Mouse (Mus musculus): ENCODE results near the gene Phactr2. TPM values are rescaled to one million over a fixed set of nuclear protein-coding genes. Genes with fewer than 3 reads are reported as not detected.
A peak's percentile ranks its signal among the peaks of the same experiment; 100 is the strongest.
"Not testable (repeated sequence)": the region's sequence is repeated elsewhere in the genome, so short reads cannot be mapped to it uniquely, and the experiment has no call there.

The Phactr2 gene
- total RNA-seq (2021), result 10 to 100 TPM; 13.3 to 15.6 TPM
- long read RNA-seq, experiment 1, partial matches to known transcripts, result 2 of 3 reads
- long read RNA-seq, experiment 1, other reads (novel, unspliced or antisense), result 1 of 3 reads
- long read RNA-seq, experiment 2, partial matches to known transcripts, result 0 of 5 reads
- long read RNA-seq, experiment 2, other reads (novel, unspliced or antisense), result 2 of 5 reads

DNA sequence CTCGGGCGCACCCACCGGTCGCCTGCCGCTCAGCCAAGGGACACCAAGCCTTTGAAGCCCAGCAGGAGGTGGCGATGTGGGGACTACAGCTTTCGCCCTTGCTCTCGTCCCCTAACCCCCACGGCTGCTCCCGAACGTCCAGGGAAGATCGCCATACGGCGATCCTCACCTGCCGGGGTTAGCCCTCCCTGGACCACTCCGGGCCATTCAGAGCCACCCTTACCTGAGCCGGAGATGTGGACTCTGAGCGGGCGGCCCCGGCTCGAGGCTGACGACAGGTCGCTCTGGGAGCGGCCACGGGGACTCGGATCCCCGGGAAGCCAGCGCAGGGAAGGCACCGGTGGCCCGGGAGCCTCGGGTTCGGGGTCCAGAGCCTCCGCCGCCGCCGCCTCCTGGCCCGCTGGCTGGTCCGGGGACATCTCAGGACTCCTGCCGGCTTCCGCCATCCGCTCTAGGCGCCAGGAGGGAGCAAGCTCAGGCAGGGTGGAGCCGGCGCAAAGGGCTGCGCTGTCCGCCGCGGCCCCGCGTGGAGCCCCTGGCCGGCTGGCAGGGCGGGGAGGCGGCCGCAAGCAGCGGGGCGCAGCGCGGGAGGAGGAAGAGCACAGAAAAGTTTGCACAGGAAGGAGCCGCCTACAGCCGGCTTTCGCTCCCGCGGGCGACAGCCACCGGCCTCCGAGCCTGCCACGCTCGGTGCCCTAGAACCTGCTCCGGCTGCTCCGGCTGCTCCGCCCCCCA, at the start of gene Phactr2:
Phactr2 (minus strand) TSS at position 580 of the 735 bp plus-strand sequence.
- peak; percentile 10 for DNase-seq

DNA sequence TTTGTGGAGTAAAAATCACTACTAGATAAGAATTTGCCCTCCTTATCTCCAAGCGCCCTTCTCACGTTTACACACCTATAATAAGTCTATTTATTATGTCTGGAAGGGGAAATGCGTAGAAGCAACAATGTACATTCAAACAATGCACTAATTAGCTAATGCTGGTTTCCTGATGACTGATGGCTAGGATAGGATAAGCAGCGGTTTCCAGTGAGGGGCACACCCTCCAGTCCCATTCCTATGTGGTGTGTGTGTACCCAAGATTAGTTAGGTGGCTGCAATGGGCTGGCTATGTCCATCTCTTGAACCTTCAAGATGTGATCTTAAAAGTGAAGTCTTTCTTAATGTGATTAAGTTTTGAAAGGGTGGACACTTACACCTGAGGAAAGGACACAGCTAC, 47.6 kb upstream of the Phactr2 start:
- no peak for DNase-seq

GRCm38 (mm10) chr10:13502371-13502770, 28.2 kb upstream of the Phactr2 start:
- DNase-seq, result no peak

DNA sequence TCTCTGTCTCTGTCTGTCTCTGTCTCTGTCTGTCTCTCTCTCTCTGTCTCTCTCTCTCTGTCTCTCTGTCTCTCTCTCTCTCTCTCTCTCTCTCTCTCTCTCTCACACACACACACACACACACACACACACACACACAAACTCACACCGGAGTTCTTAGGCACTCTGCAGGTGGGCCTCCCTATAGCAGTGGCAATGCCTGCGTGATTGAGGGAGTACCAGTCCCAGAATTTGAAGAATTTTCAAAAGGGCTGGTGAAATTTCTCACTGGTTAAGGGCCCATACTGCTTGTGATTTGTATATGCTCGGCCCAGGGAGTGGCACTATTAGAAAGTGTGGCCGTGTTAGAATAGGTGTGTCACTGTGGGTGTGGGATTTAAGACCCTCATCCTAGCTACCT, 27.3 kb upstream of the Phactr2 start:
- DNase-seq, result not testable (repeated sequence)

GRCm38 (mm10) chr10:13500938-13501496, 26.8 kb upstream of the Phactr2 start:
- peak; percentile 80 for DNase-seq

DNA sequence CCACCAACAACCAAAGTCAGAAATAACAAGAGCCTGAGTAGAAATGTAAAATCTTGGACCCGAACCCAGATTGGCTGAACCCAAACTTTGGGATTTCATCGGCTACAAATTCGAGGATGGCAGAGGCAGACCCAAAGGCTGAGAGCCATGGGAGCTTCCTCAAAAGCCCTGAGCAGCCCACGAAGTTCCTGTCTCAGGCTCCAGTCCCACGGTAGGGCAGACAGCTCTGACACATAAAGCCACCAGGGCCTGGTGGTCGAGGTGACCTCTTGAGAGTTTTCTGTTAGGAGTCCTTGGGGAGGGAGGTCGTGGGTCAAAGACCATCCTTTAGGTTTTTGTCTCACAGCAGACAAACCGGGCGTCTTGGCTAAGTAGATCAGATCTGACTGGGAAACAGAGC, 26.3 kb upstream of the Phactr2 start:
- no peak for DNase-seq

DNA sequence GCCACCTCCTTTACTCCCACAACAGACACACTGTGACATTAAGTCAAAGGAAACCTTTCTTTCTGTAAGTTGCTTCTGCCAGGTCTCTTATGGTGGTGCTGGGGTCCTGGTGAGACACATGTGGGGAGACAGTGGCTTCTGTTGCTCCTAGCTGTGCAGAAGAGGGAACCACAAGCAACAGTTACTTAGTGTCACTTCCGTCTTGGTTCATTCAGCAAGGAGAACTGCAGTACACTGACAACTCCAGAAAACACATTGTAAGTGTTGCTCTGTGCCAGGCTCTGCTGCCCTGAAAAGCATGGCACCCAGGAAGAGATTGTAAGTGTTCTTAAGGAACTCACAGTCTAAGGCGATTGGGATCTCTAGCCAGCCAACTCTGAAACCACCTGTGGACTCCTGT, 25.1 kb upstream of the Phactr2 start, which contains the start of gene Fuca2:
Fuca2 (plus strand) TSS at position 210 of the 400 bp plus-strand sequence.
- no peak for DNase-seq

DNA sequence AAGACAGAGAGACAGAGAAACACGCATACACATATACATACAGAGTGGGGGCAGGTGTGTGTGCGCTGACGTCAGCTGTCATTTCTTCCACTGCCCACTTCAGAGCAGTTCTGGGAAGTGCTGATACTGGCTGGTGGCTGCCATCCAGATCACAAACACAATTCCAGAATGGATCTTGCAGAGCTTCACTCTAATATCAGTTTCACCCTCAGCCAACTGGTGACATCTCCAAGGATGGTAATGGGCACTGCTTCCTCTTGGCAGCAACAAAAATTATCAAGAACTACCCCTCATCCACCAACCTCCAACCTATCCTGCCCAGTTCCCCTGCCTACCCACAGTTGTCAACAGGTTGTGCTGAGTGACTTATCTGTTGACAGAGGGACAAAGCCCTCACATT, 22.1 kb upstream of the Phactr2 start:
- no peak for DNase-seq

- no peak for DNase-seq
These were observed 19.9 kb upstream of the Phactr2 start for GRCm38 (mm10) chr10:13493978-13494686.

DNA sequence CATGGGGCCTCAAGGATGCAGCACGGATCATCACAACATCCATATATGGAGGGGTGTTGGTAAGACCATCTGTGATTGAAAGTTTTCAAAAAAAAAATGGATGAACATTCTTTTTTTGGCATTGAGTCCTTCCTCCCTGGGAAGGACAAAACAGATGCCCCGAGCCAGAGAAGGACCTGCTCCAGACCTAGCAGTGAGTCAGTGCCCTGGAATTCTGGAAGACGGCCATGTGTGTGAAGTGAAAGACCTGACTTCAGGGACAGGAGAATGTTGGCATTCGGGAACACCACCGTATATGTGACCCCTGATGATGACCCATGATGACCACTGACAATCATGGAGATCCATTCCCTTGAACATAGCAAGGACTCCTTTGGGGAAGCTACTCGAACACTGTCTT, 15.5 kb upstream of the Phactr2 start:
- no peak for DNase-seq

DNA sequence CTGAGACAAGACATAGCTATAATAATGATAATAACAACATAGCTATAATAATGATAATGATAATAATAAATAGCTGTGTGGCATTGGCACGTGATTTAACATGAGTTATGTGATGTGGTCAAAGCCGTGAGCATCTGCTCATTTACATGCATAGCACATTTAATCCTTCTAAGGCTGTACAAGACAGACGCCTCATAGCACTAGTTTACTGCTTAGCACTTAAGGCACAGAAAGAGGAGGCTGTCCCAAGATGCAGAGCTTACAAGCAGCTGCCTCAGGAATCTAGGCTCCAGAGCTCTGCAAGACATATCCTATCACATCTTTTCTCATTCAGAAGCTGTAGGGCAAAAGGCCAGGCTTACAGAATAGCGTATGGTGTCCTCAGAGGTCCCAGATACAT, 11.7 kb upstream of the Phactr2 start:
- no peak for DNase-seq

- no peak for DNase-seq
These were observed 5.1 kb upstream of the Phactr2 start for GRCm38 (mm10) chr10:13479341-13479740.

GRCm38 (mm10) chr10:13475121-13475520, 909 bp upstream of the Phactr2 start:
- no peak for DNase-seq

DNA sequence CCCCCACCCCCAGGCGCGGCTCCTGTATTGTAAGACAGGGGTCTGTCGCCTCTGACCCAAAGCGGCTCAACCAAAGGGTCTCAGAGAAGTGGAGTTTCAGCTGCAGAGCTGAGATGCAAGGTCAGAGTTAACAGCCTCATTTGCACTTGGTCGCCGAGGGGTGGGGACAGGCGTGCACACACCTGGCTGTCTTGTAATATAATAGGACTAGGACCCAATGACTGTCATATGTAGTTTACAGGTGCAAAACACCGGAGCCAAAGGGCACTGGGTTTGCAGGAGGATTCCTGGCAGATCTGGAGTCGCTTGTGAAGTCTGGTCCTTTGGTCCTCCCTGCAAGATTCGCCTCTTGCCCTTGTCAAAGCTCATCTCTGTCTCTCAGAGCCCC, 350 bp upstream of the Phactr2 start:
- DNase-seq, result no peak

DNA sequence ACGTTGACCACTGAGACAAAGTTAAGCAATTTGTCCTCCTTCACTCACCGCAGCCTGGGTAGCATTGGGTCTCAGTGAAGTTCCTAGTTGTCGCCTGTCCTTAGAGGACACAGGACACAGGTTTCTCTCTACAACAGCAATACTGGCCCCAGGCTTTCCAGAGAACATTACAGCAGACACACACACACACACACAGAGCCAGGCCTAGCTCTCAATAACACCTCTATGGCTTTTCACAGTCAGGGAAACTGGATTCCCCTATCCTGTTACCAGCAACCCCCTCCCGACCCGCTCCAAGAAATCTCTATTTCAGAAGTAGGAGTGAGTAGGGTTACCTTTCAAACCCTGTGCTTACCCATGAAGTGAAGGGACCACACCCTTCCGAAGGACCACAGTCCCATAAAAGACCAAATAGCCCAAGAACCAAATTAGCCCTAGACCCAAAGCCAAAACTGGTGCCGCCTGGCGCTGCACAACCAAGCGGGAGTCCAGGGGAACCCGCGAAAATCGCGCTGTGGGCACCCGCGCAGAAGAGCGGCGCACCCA, 852 bp downstream of the Phactr2 start:
- no peak for DNase-seq

GRCm38 (mm10) chr10:13470236-13470635, 4.0 kb downstream of the Phactr2 start:
- DNase-seq, result no peak

DNA sequence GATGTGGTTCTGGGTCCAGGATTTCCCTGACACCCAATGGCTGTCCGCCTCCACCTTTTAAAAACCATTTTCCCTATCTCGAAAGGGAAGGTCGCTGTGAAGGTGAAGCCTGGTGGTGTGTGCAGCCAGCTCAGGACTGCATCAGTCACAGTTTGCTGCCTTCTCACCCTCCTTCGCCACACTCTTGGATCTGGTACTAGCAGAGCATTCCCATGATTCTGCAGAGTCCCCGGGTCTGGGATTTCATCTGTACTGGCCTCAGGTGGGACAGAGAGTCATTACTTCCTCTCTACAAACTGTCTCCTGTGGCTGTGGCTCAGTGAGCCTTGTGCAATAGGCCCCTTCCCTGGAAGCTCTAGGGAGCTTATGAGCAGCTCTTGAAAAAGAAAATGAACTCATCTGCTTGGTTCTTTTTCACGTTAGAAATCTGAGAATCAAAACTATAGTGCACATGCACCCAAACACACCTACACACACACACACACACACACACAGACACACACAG, 6.1 kb downstream of the Phactr2 start:
- DNase-seq, result not testable (repeated sequence)

DNA sequence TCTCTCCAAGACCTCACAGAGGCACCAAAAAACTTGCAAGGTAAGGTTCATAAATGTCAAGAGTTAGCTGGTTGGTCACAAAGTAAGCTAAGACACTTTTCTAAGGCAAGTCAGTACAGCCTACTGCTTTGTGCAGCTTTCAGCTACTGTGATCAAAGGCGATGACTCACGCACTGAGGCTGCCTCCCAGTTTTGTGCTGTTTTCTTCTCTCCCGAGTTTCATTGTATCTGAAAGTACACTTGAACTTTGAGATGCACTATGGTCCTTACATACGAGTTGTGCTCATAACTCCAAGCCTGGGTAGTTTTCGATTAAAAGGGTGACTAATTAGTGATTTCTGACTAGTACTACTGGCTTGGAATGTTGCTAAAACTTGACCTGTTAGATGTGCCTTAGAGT, 7.3 kb downstream of the Phactr2 start:
- no peak for DNase-seq

DNA sequence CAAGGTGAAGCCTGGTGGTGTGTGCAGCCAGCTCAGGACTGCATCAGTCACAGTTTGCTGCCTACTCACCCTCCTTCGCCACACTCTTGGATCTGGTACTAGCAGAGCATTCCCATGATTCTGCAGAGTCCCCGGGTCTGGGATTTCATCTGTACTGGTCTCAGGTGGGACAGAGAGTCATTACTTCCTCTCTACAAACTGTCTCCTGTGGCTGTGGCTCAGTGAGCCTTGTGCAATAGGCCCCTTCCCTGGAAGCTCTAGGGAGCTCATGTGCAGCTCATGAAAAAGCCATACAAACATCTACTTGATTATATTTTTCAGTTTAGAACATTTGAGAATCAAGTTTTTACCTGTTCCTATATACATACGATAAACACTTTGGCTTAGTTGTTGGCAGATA, 9.9 kb downstream of the Phactr2 start:
- DNase-seq, result not testable (repeated sequence)

DNA sequence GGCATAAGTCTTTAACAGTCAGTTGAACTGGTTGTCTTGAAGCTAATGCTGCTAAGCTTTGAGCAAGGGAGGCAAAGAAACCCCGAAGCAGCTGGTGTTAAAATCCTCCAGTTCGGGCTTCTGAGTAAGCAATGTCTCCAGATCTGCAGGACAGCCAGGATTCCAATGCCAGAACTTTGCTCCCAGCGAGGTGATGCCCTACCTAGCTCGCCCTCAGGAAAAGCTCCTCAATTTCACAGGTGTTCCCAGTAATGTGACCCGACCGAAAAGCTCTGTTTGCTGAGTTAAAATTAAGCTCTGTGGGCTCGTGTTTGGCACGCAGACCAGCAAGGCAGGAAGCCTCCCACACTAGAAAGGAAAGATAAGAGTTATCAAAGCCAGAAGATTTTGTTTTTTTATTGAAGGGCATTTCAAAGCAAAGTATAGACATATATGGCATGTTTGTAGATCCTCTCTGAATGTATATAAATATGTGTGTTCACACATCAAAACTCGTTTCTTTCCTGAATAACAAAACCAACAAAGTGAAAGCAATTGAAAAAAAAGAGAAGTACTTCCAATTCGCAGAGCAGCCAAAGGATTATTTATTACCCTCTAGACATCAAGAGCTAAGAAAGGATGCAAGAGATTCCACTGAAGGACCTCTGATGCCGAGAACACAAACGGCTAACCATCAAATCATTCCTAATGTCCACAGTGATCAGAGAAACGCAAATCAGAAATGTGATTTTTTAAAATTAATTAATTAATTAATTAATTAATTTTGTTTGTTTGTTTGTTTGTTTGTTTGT, 20.8 kb downstream of the Phactr2 start:
- no peak for DNase-seq

DNA sequence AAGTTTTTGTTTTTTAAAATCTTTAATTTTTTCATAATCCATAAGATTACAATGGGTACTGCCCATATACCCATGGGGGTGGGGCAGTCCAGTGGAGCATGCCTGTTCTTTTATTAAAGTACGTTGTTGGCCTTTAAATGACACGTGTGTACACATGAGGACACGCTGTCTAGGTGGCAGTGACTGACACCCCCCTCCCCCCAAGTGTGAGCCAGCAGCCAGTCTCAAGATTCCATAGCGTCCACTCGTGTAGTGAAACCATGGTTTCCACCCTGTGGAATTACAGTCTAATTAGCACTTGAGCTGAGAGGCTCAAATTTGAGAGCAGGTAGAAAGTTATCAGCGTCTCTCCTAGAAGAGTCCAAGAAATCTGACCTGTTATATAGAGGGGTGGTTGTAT, 22.6 kb downstream of the Phactr2 start:
- no peak for DNase-seq
